Mouse (Mus musculus): ENCODE results near the gene Pnpla3. TPM values are rescaled to one million over a fixed set of nuclear protein-coding genes. Genes with fewer than 3 reads are reported as not detected.

The Pnpla3 gene
- polyA plus RNA-seq, 1 experiment = 9.2 TPM

DNA sequence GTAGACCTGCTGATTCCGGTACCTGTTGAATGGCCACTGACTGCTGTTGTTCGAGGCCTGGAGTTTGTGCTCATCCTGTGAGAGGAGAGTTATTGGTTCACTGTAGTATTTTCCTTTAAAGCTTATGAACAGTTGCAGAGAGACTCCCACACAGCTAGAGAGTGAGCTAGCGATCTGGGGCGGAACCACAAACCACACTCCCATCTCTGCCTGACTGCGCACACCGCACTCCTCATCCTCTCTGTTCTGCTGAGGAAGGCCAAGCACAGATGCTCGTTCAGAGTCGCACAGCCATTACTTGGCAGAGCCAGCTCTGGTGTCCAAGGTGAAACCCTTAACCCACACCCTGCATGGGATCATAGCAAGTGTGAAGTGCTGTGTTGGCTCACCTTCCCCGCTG is 11.1 kb downstream of the Pnpla3 start:
- DNase-seq (ENCODE audit: low read depth) = no peak
- TF ChIP-seq CTCF (IDR thresholded peaks at IDR 0.05; ENCODE audit: borderline replicate concordance, extremely low read depth, insufficient read depth, insufficient read length) (no peak), POLR2A (IDR thresholded peaks at IDR 0.05; ENCODE audit: borderline replicate concordance, extremely low read depth, insufficient read depth, insufficient read length, poor library complexity, severe bottlenecking) (no peak)

DNA sequence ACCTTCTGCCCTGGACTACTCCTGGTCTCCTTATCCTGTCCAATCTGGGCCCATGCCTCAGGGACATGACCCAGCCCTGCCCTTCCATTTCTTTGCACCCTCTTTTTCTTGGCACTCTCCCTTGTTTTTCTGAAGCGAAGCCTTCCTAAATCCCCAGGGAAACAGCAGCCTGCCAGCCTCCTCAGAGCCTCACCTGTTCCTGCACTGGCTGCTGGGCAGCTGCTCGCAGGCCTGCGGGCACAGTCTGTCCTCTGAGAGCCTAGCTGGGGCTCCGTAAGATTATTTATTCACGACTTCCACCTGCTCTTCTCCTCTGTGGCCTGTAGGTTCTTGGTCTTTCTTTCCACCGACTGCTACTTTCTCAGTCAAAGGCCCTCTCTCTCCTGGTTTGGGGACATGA is 14.4 kb downstream of the Pnpla3 start:
- TF ChIP-seq POLR2A (IDR thresholded peaks at IDR 0.05; ENCODE audit: borderline replicate concordance, extremely low read depth, insufficient read depth, insufficient read length, poor library complexity, severe bottlenecking) (no peak), CTCF (IDR thresholded peaks at IDR 0.05; ENCODE audit: borderline replicate concordance, extremely low read depth, insufficient read depth, insufficient read length) (no peak)
- DNase-seq (ENCODE audit: low read depth) = no peak

GRCm38 (mm10) chr15:84183967-84184366 is 16.3 kb downstream of the Pnpla3 start:
- TF ChIP-seq CTCF (IDR thresholded peaks at IDR 0.05; ENCODE audit: borderline replicate concordance, extremely low read depth, insufficient read depth, insufficient read length) (no peak), POLR2A (IDR thresholded peaks at IDR 0.05; ENCODE audit: borderline replicate concordance, extremely low read depth, insufficient read depth, insufficient read length, poor library complexity, severe bottlenecking) (no peak)

DNA sequence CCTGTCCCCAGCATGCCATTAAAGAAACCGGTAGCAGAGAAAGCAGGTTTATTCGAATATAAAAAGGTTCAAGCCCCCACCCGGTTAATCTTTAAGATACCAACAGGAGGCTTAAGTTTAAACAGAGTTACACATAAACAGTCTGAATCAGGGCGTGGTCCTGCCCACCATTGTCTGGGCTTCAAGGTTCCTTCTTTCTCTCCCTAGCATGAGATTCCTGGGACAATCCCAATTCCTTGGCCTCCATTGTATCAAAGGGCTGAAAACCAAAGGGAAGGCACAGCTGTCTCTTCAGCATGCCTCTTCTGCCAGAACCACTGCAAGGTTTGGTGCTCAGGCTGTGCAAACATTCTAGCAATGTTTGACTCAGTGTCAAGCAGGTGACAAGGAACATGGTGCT is 18.6 kb downstream of the Pnpla3 start:
- no peak for DNase-seq (ENCODE audit: low read depth)

More at GRCm38 (mm10) chr15:84183967-84184366, 16.3 kb downstream of the Pnpla3 start:
- peak; percentile 10 for DNase-seq (ENCODE audit: low read depth)

GRCm38 (mm10) chr15:84188887-84189530 is 21.4 kb downstream of the Pnpla3 start:
- TF ChIP-seq CTCF (IDR thresholded peaks at IDR 0.05; ENCODE audit: borderline replicate concordance, extremely low read depth, insufficient read depth, insufficient read length) = no peak
- TF ChIP-seq POLR2A (IDR thresholded peaks at IDR 0.05; ENCODE audit: borderline replicate concordance, extremely low read depth, insufficient read depth, insufficient read length, poor library complexity, severe bottlenecking) = no peak
- no peak for DNase-seq (ENCODE audit: low read depth)

More for the DNA sequence above, 18.6 kb downstream of the Pnpla3 start:
- no peak for TF ChIP-seq POLR2A (IDR thresholded peaks at IDR 0.05; ENCODE audit: borderline replicate concordance, extremely low read depth, insufficient read depth, insufficient read length, poor library complexity, severe bottlenecking)
- no peak for TF ChIP-seq CTCF (IDR thresholded peaks at IDR 0.05; ENCODE audit: borderline replicate concordance, extremely low read depth, insufficient read depth, insufficient read length)

DNA sequence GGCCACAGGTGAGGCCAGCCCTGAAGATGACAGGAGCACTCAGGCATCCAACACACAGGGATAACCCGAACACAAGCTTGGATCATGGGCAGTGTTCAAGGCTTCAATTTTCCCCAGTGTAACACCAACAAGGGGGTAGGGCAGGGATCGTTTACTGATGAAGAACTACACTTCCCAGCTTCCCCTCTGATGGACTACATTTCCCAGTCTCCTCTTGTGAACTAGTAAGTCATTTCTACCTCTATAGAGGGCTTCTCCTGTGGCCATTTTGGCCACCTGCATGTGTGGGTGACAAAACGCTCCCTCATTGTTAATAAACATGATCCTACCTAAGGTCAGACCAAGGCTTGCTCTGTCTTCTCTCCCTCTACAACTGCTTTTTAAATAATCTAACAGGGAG is 22.2 kb downstream of the Pnpla3 start:
- DNase-seq (ENCODE audit: low read depth) = peak; percentile 72
- no peak for TF ChIP-seq POLR2A (IDR thresholded peaks at IDR 0.05; ENCODE audit: borderline replicate concordance, extremely low read depth, insufficient read depth, insufficient read length, poor library complexity, severe bottlenecking)
- TF ChIP-seq CTCF (IDR thresholded peaks at IDR 0.05; ENCODE audit: borderline replicate concordance, extremely low read depth, insufficient read depth, insufficient read length) = no peak

- TF ChIP-seq POLR2A (IDR thresholded peaks at IDR 0.05; ENCODE audit: borderline replicate concordance, extremely low read depth, insufficient read depth, insufficient read length, poor library complexity, severe bottlenecking) (no peak), CTCF (IDR thresholded peaks at IDR 0.05; ENCODE audit: borderline replicate concordance, extremely low read depth, insufficient read depth, insufficient read length) (no peak)
- DNase-seq (ENCODE audit: low read depth) = no peak
Observed at GRCm38 (mm10) chr15:84191724-84192057, 24.1 kb downstream of the Pnpla3 start.

DNA sequence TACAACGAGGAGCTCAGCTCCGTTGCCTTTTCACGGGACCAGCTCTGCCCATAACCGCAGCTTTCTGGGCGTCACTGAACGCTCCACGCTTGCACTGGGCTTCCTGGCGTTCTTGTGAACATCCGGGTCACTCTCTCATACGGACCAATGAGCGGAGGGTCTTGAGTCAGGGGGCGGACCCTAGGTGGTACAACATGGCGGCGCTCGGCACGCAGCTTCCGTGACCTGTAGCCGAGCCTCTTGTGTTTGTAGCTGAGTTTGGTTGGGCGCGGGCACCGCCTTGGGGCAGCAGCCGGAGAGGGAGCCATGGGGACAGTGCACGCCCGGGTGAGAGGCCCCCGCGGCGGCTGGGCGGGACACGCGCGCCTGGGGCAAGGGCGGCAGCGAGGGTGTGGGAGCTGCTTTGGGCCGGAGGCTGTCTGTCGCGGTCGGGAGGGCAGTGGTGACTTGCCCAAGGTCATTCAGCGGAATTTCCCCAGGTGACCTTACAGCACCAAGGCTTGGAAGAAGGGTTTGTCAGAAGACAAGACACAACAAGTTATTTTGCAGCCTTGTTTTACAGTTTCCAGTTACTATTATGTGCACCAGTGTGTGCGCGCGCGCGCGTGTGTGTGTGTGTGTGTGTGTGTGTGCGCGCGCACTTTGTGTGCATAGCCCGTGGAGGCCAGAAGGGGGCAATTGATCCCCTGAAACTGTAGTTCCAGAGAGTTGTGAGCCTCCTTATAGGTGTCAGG is 24.6 kb downstream of the Pnpla3 start, which contains the start of gene Samm50:
Gene Samm50 (plus strand): TSS at position 184 of the 734 bp plus-strand sequence.
- TF ChIP-seq POLR2A (IDR thresholded peaks at IDR 0.05; ENCODE audit: borderline replicate concordance, extremely low read depth, insufficient read depth, insufficient read length, poor library complexity, severe bottlenecking) (peak; percentile 69; the same call in 1 of the 2 replicates), CTCF (IDR thresholded peaks at IDR 0.05; ENCODE audit: borderline replicate concordance, extremely low read depth, insufficient read depth, insufficient read length) (peak; percentile 11; the same call in 1 of the 2 replicates)
- DNase-seq (ENCODE audit: low read depth) = peak; percentile 98

DNA sequence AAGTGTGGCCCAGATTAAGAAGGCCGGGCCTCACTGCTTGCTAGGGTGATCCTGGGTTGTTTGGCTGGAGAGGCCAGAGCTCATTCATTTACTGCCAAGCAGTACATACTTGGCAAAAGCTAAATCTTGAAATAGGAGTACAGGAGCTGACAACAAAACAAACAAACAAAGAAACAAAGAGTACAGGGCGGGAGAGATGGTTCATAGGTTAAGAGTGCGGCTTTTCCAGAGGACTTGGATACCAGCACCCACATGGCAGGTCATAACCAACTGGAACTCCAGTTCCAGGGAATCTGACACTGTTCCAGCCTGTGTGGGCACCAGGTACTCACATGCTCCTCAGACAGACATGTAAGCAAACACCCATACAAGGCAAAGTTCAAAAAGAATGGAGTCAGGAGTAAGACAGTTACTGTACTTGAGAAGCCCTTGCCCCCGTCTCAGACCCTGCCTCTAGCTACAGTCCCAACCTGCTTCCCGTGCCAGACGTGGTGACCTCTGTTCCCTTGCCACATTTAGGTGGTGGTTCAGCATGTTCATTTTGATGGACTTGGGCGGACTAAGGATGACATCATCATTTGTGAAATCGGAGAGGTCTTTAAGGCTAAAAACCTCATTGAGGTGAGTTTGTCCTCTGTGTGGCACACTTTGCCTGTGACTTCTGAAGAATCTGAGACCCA is 29.0 kb downstream of the Pnpla3 start:
- no peak for TF ChIP-seq POLR2A (IDR thresholded peaks at IDR 0.05; ENCODE audit: borderline replicate concordance, extremely low read depth, insufficient read depth, insufficient read length, poor library complexity, severe bottlenecking)
- TF ChIP-seq CTCF (IDR thresholded peaks at IDR 0.05; ENCODE audit: borderline replicate concordance, extremely low read depth, insufficient read depth, insufficient read length) = no peak
- DNase-seq (ENCODE audit: low read depth) = no peak

DNA sequence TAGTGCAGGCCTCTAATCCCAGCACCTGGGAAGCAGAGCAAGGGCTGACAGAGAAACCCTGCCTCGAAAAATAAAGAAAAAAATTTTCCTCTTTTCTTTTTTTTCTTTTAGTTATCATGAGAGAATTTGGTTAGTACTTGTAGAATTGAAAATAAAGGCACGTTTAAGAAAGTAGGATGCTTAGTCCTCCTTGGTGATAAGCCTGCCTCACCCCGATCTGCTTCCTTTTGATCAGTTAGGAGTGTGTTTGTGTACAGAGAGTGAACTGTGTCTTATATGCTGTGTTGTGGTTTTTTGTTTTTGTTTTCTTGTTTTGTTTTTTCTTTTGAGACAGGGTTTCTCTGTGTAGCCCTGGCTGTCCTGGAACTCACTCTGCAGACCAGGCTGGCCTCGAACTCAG is 39.7 kb downstream of the Pnpla3 start:
- TF ChIP-seq CTCF (IDR thresholded peaks at IDR 0.05; ENCODE audit: borderline replicate concordance, extremely low read depth, insufficient read depth, insufficient read length) = no peak
- no peak for TF ChIP-seq POLR2A (IDR thresholded peaks at IDR 0.05; ENCODE audit: borderline replicate concordance, extremely low read depth, insufficient read depth, insufficient read length, poor library complexity, severe bottlenecking)
- no peak for DNase-seq (ENCODE audit: low read depth)
